Mouse (Mus musculus): ENCODE results near the gene Arxes1. TPM values are rescaled to one million over a fixed set of nuclear protein-coding genes. Genes with fewer than 3 reads are reported as not detected.

Gene Arxes1
- polyA plus RNA-seq, 1 experiment from 2014 or later: 47.7 TPM

Other genes starting within 250 kb of the Arxes1 start
- 65.4 and 68.1 TPM in 2 replicates for gene Bhlhb9, start 235.8 kb upstream of the Arxes1 start, polyA plus RNA-seq (2014; fragmentation: Nextera tagmentation; extraction: Ambion mirVana)
- 31.6 and 36.1 TPM in 2 replicates for gene Gprasp2, start 194.3 kb upstream of the Arxes1 start, polyA plus RNA-seq (2014; fragmentation: Nextera tagmentation; extraction: Ambion mirVana)
- 101 and 102 TPM in 2 replicates for gene Arxes2, start 39.5 kb upstream of the Arxes1 start, polyA plus RNA-seq (2014; fragmentation: Nextera tagmentation; extraction: Ambion mirVana)
- 242 and 252 TPM in 2 replicates for gene Bex2, start 34.9 kb downstream of the Arxes1 start, polyA plus RNA-seq (2014; fragmentation: Nextera tagmentation; extraction: Ambion mirVana)
- 0.07 and 0.09 TPM in 2 replicates for gene Nxf3, start 51.9 kb downstream of the Arxes1 start, polyA plus RNA-seq (2014; fragmentation: Nextera tagmentation; extraction: Ambion mirVana)
- gene Bex4, start 105.6 kb downstream of the Arxes1 start, polyA plus RNA-seq (2014; fragmentation: Nextera tagmentation; extraction: Ambion mirVana): 74.2 and 81.7 TPM in 2 replicates
- 225 and 230 TPM in 2 replicates for gene Tceal8, start 139.0 kb downstream of the Arxes1 start, polyA plus RNA-seq (2014; fragmentation: Nextera tagmentation; extraction: Ambion mirVana)
- gene Tceal5, start 170.5 kb downstream of the Arxes1 start, polyA plus RNA-seq (2014; fragmentation: Nextera tagmentation; extraction: Ambion mirVana): 1.8 and 1.9 TPM in 2 replicates
- 1.2 and 1.8 TPM in 2 replicates for gene Tceal7, start 181.4 kb downstream of the Arxes1 start, polyA plus RNA-seq (2014; fragmentation: Nextera tagmentation; extraction: Ambion mirVana)
- gene Bex1, start 182.1 kb downstream of the Arxes1 start, polyA plus RNA-seq (2014; fragmentation: Nextera tagmentation; extraction: Ambion mirVana): 88.1 and 98.7 TPM in 2 replicates
- gene Tceal9, start 211.7 kb downstream of the Arxes1 start, polyA plus RNA-seq (2014; fragmentation: Nextera tagmentation; extraction: Ambion mirVana): 714 and 733 TPM in 2 replicates
- 681 and 702 TPM in 2 replicates for gene Bex3, start 236.9 kb downstream of the Arxes1 start, polyA plus RNA-seq (2014; fragmentation: Nextera tagmentation; extraction: Ambion mirVana)

Data from limb, embryonic 11.5 days (tissue).